Mouse (Mus musculus) C2C12 (cell line): ENCODE measurements around the gene Gm36028.

ENCODE experiments used
- CEBPB ChIP-seq: IDR thresholded peaks from one replicate; pipeline ENCODE4 v1.6.1; 2011; ENCODE audit warnings: low read depth, mild to moderate bottlenecking, control low read depth, moderate library complexity
- CTCF ChIP-seq: IDR thresholded peaks from one replicate; pipeline ENCODE4 v1.5.1; 2011; ENCODE audit not compliant: control insufficient read depth, insufficient read depth, insufficient read length
- FOSL1 ChIP-seq: IDR thresholded peaks from one replicate; pipeline ENCODE4 v1.8.0; 2011; ENCODE audit warnings: mild to moderate bottlenecking, low read length; ENCODE audit not compliant: poor library complexity, insufficient read depth, severe bottlenecking
- MAX ChIP-seq: IDR thresholded peaks from one replicate; pipeline ENCODE4 v1.6.1; 2011; ENCODE audit warnings: mild to moderate bottlenecking, control low read depth
- MYOG ChIP-seq: IDR thresholded peaks from one replicate; pipeline ENCODE4 v1.6.1; 2011; ENCODE audit not compliant: control insufficient read depth, insufficient read length; ENCODE audit errors: extremely low read depth
- USF1 ChIP-seq: IDR thresholded peaks from one replicate; pipeline ENCODE4 v1.6.1; 2011; ENCODE audit warnings: low read depth, mild to moderate bottlenecking, control low read depth, moderate library complexity

- TF ChIP-seq MAX = no peak
- no peak for TF ChIP-seq MYOG
- no peak for TF ChIP-seq FOSL1
- TF ChIP-seq CTCF = no peak
- no peak for TF ChIP-seq USF1
- TF ChIP-seq CEBPB = no peak
Observed at GRCm38 (mm10) chr16:37854054-37854453, 6.9 kb downstream of the Gm36028 start.
